Mouse (Mus musculus) erythroblast, embryonic 14.5 days (primary cell): ENCODE data around the gene Corin.

ENCODE experiments used
- GATA1 ChIP-seq: IDR thresholded peaks from 2 replicates; pipeline ENCODE4 v1.6.1; 2012; ENCODE audit warnings: low read length, inconsistent platforms, mixed read lengths
- TAL1 ChIP-seq: IDR thresholded peaks from 3 replicates; pipeline ENCODE4 v1.6.1; 2012; ENCODE audit warnings: low read length, inconsistent platforms, mixed read lengths

GRCm38 (mm10) chr5:72330648-72331047 is 173.6 kb downstream of the Corin start:
- TF ChIP-seq GATA1: no peak
- no peak for TF ChIP-seq TAL1
